Mouse (Mus musculus) spleen, adult 2 months (tissue): ENCODE measurements at regions not wholly inside any gene's neighbourhood (a gene's known extent, or its start where the extent isn't known, plus 50 kb on each side); places are given as distances from the start of the nearest gene placed in this dataset.

Source experiments
- CTCF ChIP-seq: fragments of 200-500 bp; IDR thresholded peaks from 2 replicates; pipeline ENCODE4 v1.5.1; 2011; ENCODE audit warnings: mild to moderate bottlenecking, inconsistent platforms; ENCODE audit not compliant: insufficient read depth, insufficient read length, insufficient replicate concordance; ENCODE audit errors: extremely low read depth
- POLR2A ChIP-seq: fragments of 200-500 bp; IDR thresholded peaks from 2 replicates; pipeline ENCODE4 v1.6.1; 2011; ENCODE audit warnings: low read depth, low read length, inconsistent platforms

DNA sequence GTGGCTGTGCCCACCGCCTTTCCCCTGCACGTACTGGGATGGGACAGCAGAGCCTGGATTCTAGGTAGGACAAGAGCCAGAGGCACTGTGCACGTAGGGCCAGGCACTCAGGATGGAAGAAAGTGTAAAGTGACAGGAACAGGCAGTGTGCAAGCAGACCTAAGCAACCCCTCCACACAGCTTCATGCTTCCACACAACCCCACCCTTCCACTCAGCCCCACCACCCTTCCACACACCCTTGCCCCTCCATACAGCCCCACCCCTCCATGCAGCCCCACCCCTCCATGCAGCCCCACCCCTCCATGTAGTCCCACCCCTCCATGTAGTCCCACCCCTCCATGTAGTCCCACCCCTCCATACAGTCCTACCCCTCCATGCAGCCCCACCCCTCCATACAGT lies 78.5 kb downstream of the Zfp706 start:
- TF ChIP-seq CTCF, result no peak
- no peak for TF ChIP-seq POLR2A
